Mouse (Mus musculus): ENCODE data around the gene Sox2.

The Sox2 gene

DNA sequence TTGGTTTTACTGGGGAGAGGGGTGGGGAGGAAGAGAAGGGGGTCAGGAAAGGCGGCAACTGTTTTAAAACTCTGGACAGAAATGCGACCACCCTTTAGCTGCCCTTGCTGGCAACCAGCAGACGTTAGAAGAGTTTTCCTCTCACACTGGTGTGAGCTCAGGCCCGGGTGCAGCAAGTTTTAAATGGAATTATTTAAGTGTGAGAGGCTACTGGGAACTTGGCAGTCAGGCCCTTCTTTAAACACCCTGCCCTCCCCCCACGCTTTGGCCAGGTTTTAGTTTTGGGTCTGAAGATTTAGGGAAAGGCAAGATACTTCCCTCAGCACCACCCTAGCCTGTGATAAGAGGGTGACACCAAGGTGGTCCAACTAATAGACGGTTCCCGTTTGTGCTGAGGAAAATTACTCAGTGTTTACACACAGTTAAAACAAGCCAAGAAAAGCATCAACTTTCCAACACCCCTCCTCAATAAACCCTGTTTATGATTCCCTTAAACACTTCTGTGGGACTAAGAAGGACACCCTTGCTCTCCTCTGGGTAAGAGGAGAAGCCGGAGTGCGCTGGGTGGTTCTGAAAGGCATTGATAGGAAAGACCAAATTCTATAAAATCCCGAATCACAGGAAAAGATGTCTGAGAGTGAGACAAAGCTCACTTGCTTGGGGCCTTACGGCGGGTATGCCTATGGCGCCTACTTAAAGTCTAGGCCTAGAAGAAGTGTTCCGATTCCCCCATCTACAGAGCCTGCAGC is 10.5 kb downstream of the Sox2 start:
- DNase-seq, result no peak

DNA sequence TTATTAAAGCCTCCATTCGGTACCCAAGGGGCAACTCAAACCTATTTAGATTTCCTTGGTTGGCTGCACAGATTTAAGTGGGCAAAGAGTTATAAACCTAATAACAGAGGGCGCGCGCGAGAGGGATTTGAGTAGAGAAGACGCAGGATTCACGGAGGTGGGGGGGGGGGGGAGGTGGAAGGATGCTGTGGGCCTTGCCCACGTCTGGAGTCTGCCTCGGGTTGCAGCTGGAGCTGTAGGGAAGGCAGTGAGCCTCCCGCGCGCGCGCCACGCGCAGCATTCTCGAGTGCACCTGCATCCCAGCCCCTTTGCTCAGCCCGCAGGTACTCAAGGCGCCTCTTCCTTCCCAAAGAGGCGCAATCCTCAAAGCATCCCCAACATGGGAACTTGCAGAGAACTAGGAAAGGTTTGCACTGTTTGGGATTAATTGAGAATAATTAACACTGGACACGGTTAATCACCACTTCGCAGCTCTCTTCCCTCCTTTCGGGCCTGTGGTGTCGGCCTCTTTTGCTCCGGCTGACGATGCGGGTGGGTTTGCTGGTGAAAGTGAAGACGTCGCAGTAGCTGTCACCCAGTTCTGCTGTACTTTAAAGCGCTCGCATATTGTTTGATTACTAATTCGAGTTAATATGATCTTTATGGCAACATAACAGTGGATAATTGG is 11.3 kb downstream of the Sox2 start:
- DNase-seq, result no peak

DNA sequence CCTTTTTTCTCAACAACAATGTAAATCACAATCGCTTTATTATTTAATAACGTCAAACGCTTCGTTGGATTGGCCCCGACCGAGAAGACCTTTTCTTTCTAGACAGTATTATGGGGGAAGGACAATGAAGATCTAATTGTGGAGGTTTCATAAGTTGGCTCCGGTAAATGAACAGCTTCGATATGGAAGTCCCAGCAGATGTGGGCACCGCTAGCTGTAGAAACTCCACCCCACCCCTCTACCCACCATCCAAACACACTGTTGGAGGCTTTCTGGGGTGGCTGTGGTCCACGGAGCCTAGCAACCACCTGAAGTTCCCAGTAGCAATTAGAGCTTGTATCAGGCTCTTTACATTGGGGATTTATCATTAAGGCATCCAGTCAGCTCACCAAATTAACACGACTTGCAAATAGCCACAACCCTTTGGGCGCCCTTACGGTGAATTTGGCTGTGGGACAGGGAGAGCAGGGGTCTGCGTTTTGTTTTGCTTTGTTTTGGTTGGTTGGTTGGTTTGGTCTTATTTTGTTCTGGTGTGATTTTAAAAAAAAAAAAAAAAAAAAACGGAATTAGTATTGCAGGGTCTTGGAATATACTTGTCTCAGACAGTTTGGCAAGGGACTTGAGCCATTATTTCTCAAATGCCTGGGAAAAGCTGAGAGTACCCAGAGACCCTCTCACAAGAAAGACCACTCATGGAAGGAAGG is 12.0 kb downstream of the Sox2 start:
- no peak for DNase-seq

DNA sequence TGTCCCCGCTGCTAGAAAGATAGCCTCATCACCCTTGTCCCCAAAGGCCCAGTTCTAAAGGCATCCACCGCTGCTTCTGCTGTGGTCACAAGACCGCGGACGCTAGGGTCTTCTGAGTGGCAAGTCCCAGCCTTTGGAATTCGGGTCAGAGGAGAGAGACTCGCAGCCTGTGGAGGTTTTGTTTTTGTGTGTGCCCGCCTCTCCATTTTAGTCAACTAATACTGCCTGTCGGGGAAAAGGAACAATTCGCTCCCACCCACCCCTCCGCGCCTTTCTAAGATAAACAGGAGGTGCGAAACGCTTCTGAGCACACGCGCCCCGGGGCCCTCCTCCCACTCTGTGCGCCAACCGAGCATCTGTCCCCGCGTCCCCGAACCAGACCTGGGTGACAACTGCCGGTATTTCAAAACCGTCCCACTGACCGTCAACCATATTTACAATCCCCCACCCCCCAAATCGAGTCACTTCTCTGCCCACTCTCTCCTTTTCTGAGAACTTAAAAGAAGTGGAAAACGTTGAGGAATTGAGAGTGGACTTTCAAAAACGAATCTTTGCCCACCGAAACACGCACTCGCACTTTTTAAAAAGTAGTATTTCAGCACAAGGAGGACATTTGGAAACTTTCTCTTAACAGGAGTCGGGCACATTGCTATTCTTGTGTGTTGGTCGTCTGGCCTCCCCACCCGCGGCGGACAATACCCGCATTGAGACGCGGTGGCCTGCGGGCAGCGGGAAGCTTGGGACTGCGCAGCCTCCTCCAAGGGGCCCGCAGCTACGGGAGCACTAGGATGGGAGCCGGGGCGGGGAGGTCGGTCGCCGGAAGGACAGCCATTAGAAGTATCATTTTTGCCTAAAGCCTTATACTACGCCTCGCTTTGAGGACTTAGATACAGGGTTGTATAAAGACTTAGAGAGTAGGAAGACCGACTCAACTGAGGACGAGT is 12.8 kb downstream of the Sox2 start:
- no peak for DNase-seq

DNA sequence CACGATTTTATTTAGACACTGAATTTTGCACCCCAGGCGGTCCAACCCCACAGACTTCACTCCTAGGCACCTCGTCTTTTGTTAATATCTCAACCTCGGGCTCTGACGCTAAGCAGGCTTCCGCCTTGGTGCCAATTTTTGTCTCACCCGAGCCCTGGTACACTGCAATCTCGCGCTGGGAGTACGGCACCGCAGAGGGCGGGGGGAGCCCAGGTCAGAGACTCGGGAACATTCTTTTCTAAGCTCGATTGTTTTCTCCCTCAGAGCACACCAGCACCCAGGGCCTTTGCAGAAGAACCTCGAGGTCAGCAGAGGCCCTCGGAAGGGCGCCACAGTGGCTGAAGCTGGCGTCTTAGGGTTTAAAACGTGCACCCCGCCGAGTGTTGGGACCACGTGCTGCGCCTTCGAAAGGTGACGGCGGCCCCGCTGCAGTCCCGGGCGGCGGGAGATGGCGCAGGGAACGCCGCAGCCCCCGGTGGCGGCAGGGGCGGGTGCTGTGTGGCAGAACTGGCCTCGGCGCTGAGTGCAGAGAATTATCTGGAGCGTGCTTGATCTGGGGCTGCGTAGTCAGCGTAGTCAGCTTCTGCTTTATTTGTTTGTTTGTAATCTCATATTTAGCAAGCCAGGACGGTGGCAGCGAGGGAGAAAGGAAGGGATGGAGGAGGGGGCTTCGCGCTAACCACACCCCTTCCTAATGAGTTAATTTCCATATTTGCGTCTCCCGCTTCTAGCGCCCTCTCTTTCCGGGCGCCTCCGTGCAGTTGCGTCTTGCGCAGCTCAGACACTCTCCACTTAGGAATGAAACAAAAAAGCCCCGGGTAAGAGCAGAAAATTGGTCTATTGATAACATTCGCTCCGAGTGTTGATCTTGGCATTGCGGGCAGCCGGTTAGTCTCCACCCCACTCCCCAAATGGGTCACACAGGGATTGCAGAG is 13.8 kb downstream of the Sox2 start:
- DNase-seq, result peak in 1 of 2 experiments; percentile 38

DNA sequence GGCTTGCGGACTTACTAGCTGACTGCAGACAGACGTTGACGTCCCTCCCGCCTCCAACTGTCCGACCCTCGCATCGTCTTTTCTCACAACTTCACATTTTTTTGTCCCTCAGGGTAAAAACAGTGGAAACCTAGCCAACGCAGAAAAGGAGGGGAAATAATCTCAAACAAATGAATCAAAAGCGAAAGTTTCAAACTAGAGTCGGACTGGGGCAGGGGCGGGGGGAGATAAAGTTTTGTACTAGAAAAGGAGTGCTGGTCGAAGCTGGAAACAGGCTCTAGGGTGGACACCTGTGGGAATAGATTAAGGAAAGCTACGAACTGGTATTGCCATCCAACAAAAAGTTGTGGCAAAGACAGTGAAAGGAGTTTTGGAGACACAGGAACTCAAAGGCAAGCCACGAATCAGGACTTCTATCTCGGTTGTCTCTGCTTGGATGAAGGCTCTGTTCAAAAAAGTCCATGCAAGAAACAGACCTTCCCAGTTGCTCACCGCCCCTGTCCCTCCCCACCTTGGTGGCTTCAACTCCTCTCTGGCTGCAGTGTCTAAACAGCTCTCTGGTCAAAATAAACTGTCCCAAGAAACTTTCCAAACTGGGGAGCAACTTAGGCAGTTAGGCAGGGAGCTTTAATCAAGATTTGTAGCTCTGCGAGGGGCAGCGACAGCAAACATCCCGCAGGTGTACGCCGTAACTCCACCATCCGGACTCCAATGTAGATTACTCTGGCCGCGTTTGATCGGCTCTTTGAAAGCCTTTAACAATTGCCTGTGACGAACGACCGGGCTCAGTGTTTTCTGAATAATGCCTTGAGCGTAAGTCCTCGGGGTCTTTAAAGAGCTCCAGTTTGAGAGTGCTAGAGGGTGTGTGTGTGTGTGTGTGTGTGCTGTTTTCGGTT is 14.7 kb downstream of the Sox2 start:
- no peak for DNase-seq

DNA sequence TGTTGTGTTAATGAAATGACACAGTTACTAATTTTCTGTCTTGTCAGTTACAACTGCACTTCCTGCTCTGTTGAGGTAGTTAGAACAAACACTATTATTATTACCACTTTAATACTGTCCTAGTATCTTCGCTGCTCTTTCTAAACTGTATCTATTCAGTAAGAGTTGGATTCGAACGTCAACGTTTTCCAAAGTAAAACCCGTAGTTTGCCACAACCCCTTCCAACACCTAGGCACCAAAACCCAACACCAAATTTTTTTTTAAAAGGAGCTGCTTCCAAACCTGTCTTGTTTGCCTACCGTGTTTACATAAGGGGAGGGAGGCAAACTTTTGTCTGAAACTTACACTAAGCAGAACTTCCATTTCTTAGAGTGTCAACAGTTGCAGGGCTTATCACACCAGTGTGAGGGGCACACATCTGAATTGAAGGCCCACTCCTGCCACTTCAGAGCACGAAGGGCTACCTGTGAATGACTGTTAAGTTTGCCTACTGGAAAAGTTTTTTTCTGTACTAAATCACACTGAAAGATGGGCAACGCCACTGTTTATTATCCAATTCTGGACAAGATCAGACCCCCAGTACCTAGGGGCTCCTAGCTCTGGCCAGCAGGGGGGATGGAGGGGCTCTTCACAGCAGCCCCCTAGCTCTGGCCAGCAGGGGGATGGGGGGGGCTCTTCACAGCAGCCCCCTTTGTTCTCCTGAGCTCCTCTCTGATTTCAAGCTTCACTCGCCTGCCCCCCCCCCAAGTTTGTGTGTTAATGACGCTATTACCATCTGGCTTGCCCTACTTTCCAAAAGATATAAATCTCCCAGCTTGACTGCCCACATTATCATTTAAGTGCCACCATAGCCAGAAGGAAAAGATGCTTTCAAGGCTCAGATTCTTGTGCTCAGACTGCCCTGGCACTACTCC is 15.8 kb downstream of the Sox2 start:
- no peak for DNase-seq

DNA sequence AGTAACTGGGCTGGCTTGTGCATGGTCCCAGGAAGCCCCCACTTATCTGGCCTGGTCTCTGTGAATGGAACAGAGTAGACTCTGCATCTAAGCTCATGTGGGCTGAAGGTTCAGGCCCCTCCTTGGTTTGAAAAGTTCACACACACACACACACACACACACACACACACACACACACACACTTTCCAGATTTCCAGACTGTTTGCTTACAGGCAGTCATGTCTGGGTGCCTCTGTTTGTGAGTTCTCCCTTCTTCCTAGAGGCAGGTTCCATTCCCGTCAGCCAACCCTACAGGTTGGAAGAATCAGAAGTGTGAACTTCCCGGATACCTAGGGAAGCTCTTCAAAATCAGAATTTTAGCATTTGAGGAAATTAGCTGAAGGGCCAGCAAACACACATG is 17.0 kb downstream of the Sox2 start:
- no peak for DNase-seq

DNA sequence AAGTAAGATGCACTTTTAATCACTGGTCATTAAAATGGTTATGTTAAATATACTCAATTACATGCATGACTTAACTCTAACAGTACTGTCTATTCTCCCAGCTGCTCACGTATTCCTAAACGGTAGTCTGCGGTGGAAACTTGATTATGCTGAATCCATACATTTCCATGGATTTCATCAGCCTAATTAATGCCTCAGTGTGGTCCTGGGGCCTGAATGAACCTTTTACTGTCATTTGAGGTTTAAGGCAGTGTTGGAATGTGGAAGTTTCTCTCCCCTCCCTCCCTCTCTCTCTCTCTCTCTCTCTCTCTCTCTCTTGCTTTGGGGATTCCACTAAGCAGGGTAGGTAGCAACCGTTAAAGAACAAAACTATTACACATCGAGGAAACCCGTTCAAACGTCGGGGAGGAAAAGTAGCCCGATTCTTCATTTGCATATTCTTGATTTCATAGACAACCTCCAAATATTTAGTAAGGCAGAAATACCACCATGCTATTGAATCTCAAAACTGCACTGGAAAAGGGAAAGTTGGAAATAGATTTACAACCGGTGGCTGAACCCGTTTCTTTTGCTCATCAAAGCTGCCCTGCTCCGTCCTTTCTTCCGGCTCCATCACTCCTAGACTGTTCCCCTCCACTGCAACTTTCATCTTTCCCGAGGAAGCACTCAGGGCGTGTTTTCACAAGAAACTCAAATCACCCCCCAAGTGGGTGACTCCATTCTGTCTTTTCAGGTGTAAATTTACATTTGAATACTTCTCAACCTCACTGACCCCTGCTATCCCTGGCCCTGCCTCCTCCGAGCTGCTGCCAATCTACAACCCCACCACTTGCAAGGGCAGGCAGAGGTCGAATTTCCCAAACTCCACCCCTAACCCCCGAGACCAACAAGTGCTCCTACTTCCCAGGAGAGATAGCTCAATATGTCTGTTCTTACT is 17.9 kb downstream of the Sox2 start:
- DNase-seq, result no peak

DNA sequence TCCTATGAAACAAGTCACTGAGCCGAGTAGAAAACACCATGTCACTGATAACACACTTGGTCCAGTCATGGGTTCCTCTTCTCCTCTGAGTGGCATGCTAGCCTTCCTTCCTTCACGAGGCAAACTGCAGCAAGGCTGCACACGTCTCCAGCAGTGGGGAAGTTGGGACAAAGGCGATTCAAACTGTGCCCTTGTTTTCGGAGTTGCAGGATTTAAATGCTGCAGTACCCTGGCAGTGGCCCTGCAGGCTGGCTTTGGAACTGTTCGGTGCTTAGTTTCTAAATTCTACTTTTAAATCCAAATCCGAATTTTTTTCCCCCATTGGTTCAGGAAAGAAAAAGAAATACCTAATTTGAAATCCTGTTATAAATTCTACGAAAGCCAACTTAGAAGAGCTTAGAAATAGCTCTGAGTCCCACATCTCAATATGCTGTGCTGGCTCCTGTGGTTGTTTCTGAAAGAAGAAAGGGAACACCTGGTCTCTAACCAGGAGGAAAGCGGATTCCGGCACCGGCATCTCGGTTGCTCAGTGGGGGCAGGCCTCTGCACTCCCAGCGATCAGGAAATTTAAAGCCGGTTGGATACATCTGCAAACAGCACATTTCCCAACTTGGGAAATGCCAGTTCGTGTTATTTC is 20.9 kb downstream of the Sox2 start:
- no peak for DNase-seq

DNA sequence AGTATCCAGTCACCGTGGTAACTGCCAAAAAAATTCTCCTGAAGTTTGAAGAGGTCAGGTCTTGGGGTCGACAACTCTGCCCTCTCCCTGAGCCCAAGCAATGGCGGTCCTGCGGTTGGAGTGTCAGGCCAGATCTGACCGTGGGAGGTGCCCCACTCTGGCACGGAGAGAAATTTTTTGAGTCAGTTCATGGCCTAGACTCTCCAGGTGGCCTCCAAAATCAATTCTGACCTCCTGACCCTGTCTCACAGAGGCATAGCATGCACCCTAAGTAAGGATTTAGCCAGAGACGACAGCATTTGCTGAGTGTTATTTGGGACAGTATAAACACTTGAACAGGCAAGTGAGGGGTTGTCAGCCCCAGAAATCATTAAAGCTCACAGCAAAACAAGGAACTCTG is 28.6 kb downstream of the Sox2 start:
- no peak for DNase-seq

DNA sequence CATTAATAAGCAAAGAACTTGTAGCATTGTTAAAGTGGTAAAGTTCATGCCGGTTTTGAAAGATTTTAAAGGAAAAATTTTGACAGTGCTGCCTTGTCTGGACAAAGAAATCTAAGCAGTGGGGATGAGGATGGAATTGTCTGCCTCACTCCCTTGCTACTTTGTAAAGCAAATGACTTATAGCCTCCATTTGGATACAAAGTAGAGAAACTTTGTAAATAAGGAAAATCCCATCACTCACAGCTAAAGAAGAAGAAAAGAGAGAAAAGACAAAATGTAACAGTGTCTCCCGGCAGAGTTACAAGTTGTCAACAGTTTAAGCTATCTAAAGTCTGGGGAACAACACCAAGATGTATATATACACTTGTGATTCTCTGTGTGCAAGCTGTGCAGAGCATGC is 29.2 kb downstream of the Sox2 start:
- no peak for DNase-seq

DNA sequence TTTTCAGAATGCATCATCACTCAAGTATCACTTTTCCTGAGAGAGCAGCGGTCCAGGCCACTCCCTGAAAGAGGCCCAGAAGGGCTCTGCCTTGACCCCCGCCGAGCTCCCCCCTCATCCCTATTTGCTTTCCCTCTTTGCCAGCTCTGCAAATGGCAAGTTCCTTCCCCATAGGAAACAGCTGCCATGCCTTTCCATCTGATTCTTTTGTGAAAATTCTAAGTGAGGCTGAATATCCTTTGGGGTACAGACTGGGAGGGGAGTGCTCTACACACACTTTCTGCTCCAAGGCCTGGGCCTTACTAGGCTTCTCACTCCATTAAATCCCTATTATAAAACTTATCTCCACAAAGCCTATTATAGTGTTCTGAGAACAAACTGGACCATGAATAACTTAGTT is 29.7 kb downstream of the Sox2 start:
- DNase-seq, result no peak

DNA sequence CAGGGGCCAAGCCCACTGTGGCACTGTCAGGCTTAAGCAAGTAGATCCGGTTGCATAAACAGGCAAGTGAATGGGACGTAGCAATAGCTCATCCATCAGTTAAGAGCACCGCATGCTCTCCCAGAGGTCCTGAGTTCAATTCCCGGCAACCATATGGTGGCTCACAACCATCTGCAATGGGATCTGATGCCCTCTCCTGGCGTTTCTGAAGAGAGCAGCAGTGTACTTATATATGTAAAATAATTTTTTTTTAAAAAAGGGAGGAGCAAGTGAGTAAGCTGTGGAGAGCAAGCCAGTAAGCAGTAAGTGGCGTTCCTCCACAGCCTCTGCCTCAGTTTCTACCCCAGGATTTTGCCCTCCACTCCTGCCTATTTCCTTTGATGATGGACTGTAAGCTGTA is 37.9 kb downstream of the Sox2 start:
- DNase-seq, result no peak

DNA sequence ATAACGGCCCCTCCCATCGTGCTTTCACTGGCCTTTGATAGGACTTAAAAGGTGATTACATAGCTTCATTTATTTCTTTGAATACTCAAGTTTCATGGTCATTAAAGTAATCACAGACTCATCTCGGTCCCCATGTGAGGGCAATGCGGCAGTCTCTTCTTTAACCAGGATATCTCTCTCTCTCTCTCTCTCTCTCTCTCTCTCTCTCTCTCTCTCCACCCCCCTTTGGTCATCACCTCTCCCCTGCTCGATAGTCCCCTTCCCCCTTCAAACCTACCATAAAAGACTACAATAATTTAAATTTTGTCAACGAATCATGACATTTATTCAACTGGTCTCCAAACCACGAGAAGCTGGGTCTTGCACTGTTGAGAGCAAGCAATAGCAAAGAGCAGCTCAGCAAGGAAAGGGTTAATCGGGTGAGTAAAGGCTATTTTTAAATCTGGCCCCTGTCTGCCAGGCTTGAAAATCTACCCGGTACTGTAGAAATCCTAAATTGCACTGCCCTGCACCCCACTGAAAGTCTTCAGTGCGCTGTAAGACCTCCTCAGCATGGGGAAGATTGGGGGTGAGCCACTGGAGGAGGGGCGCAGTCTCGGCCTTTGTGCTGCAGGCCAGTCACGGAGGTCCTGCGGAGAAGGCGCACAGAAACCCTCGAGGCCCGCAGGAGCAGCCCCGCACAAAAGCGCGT is 41.6 kb downstream of the Sox2 start:
- peak; percentile 59 to 66 for DNase-seq

DNA sequence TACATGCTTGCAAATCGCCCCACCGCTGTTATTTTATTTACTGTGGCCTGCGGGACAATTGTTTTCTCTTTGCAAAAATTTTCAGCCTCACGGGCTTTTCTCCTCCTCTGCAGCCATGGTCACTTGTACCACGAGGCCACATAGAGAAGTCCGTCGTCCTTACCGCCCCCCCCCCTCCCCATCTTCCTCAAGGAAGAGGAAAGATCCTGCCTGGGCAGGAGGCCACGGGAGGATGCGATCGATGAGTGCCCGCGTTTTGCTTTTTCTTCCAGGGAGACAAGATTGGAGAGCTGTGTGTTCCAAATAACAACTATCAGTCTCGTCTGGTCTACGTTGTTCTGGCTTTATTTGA is 42.2 kb downstream of the Sox2 start:
- peak in 1 of 2 experiments; percentile 18 for DNase-seq

Data from cerebellum, postnatal 14 days (tissue).